Mouse (Mus musculus) bone marrow macrophage, adult 2 months (primary cell): ENCODE data around the gene Mmp21.

Experiments used
- CTCF ChIP-seq: IDR thresholded peaks from 2 replicates; pipeline ENCODE4 v1.5.1; 2012; ENCODE audit warnings: low read depth, mild to moderate bottlenecking, low read length, moderate library complexity
- POLR2A ChIP-seq: IDR thresholded peaks from 2 replicates; pipeline ENCODE4 v1.6.1; 2012; ENCODE audit warnings: mild to moderate bottlenecking, low read depth, low read length, borderline replicate concordance

DNA sequence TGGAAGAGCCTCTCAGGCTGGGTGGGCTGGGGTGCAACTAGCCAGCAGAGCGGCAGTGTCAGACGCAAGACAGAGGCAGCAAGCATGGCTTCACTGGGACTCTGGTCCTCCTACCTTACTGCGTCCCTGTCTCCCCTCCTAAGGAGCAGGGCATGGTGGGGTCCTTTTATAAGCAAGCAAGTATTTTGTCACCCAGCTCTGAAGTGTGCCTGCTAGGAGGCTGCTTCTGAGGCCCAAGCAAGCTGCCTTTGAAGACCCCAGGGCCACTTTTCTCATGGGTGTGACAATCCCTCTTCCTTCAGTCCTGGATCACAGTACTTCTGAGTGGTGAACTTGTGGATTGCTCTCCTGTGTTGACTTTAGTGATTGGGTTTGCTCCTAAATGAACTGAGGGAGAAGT is at the start of gene Mmp21:
- no peak for TF ChIP-seq POLR2A
- no peak for TF ChIP-seq CTCF
